ENCODE assay signal across 14 mouse cellular contexts in the genomic region with DNA sequence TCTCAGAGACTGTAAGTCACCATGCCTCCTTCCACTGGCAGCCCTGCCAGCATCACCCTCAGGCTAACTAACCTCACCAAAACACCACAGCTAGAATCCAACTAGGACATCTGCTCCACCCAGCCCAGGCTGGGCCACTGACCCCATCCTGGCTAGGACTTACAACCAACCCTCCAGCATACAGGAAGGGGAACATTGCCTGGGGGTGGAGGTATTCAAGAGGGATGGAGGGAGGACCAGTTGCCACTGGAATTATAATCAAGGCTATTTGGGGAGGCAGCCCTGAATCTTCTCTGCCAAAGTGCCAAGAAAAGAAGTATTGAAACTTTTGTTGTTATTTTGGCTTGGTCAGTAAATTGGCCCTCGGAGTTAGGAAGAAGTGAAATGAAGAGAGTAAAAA. TPM values are rescaled to one million over a fixed set of nuclear protein-coding genes. Genes with fewer than 3 reads are reported as not detected.
DNase-seq lines count a peak whose midpoint lies in the region; ATAC-seq lines count a peak whose summit lies in the region.
"Had no signal": no experiment of that assay in that cellular context is flagged by ENCODE, and none has a peak within 500 bp of the region (broad histone marks: within the 10 kb centered on the region; RNA-seq: fewer than 3 reads in every experiment).

No protein-coding gene starts in this region.

- 53% methylated on average over 1 of the region's 1 CpGs for WGBS in hindbrain, embryonic 15.5 days
- WGBS in hindbrain, embryonic 10.5 days = 63% methylated on average over 1 of the region's 1 CpGs
- 50% methylated on average over 1 of the region's 1 CpGs for WGBS in midbrain, embryonic 16.5 days
- 75% methylated on average over 1 of the region's 1 CpGs for WGBS in midbrain, embryonic 10.5 days
- WGBS in embryonic facial prominence, embryonic 12.5 days = 74% methylated on average over 1 of the region's 1 CpGs
- WGBS in neural tube, embryonic 14.5 days = 33% methylated on average over 1 of the region's 1 CpGs

- H3K9me3 ChIP-seq in hindbrain, embryonic 15.5 days = no peaks in the 10 kb centered on the region
- H3K9me3 ChIP-seq in hindbrain, embryonic 10.5 days = no peaks in the 10 kb centered on the region
- H3K9me3 ChIP-seq in midbrain, embryonic 16.5 days (replicated peaks; ENCODE audit: control insufficient read depth, low read length, poor library complexity, severe bottlenecking) = no peaks in the 10 kb centered on the region
- no peaks in the 10 kb centered on the region for H3K9me3 ChIP-seq in midbrain, embryonic 10.5 days (replicated peaks)
- H3K9me3 ChIP-seq in embryonic facial prominence, embryonic 12.5 days = no peaks in the 10 kb centered on the region
- no peaks in the 10 kb centered on the region for H3K9me3 ChIP-seq in neural tube, embryonic 14.5 days (ENCODE audit: control insufficient read depth, low read length)
- H3K9me3 ChIP-seq: heart, embryonic 12.5 days; midbrain, embryonic 12.5 days had no signal

- H3K9ac ChIP-seq in hindbrain, embryonic 15.5 days = no peak overlapping the region
- no peak overlapping the region for H3K9ac ChIP-seq in midbrain, embryonic 16.5 days (ENCODE audit: low read depth, low read length)
- H3K9ac ChIP-seq in embryonic facial prominence, embryonic 12.5 days = no peak overlapping the region
- no peak overlapping the region for H3K9ac ChIP-seq in neural tube, embryonic 14.5 days (replicated peaks; ENCODE audit: low read depth, low read length)
- H3K9ac ChIP-seq: midbrain, embryonic 12.5 days had no signal

- peaks cover 21% of the 10 kb centered on the region for H3K4me1 ChIP-seq in hindbrain, embryonic 15.5 days (replicated peaks)
- H3K4me1 ChIP-seq in hindbrain, embryonic 10.5 days (replicated peaks) = peaks cover 38% of the 10 kb centered on the region
- peaks cover 15% of the 10 kb centered on the region for H3K4me1 ChIP-seq in midbrain, embryonic 16.5 days (ENCODE audit: control insufficient read depth, insufficient read depth, low read length)
- H3K4me1 ChIP-seq in midbrain, embryonic 10.5 days = peaks cover 37% of the 10 kb centered on the region
- peaks cover 9% of the 10 kb centered on the region; the same call in 1 of the 2 replicates for H3K4me1 ChIP-seq in embryonic facial prominence, embryonic 12.5 days
- H3K4me1 ChIP-seq in neural tube, embryonic 14.5 days (ENCODE audit: control insufficient read depth, insufficient read depth, low read length) = peaks cover 11% of the 10 kb centered on the region; the same call in 1 of the 2 replicates

- ATAC-seq in hindbrain, embryonic 15.5 days (ENCODE audit: low FRiP score, low read depth) = no peak
- ATAC-seq in midbrain, embryonic 16.5 days = no peak
- ATAC-seq in embryonic facial prominence, embryonic 12.5 days (ENCODE audit: insufficient number of reproducible peaks, insufficient read depth, low FRiP score, low TSS enrichment) = no peak
- ATAC-seq in neural tube, embryonic 14.5 days (ENCODE audit: low read depth) = no peak
- ATAC-seq: inflammation-experienced regulatory T-cells, adult 6 months had no signal

- no peak for DNase-seq in hindbrain, embryonic 10.5 days (ENCODE audit: low spot score)
- no peak for DNase-seq in midbrain, embryonic 10.5 days (ENCODE audit: low spot score)
- DNase-seq in ovary, adult 18-20 months (ENCODE audit: low spot score) = no peak
- DNase-seq: adrenal gland, adult 8-10 months; gastrocnemius, adult 2 months; thymus, postnatal 4 days had no signal

- H3K36me3 ChIP-seq in hindbrain, embryonic 15.5 days = no peaks in the 10 kb centered on the region
- H3K36me3 ChIP-seq in hindbrain, embryonic 10.5 days = no peaks in the 10 kb centered on the region
- H3K36me3 ChIP-seq in midbrain, embryonic 16.5 days (ENCODE audit: control insufficient read depth, insufficient read depth, low read length) = no peaks in the 10 kb centered on the region
- no peaks in the 10 kb centered on the region for H3K36me3 ChIP-seq in midbrain, embryonic 10.5 days
- H3K36me3 ChIP-seq in embryonic facial prominence, embryonic 12.5 days = no peaks in the 10 kb centered on the region
- no peaks in the 10 kb centered on the region for H3K36me3 ChIP-seq in neural tube, embryonic 14.5 days (ENCODE audit: control insufficient read depth, insufficient read depth, low read length)
- H3K36me3 ChIP-seq: heart, embryonic 12.5 days; midbrain, embryonic 12.5 days had no signal

- H3K4me3 ChIP-seq in hindbrain, embryonic 15.5 days = peak overlapping the region; percentile 50
- H3K4me3 ChIP-seq in hindbrain, embryonic 10.5 days = no peak overlapping the region
- no peak overlapping the region for H3K4me3 ChIP-seq in midbrain, embryonic 16.5 days (ENCODE audit: low read depth, low read length)
- no peak overlapping the region for H3K4me3 ChIP-seq in midbrain, embryonic 10.5 days
- no peak overlapping the region for H3K4me3 ChIP-seq in embryonic facial prominence, embryonic 12.5 days
- H3K4me3 ChIP-seq in neural tube, embryonic 14.5 days (ENCODE audit: low read depth, low read length) = no peak overlapping the region

- peaks cover 75% of the 10 kb centered on the region for H3K27me3 ChIP-seq in hindbrain, embryonic 15.5 days
- peaks cover 95% of the 10 kb centered on the region for H3K27me3 ChIP-seq in hindbrain, embryonic 10.5 days (ENCODE audit: insufficient read depth, poor library complexity, severe bottlenecking)
- peaks cover 55% of the 10 kb centered on the region for H3K27me3 ChIP-seq in midbrain, embryonic 16.5 days (ENCODE audit: control insufficient read depth, insufficient read depth, low read depth, low read length)
- peaks cover 93% of the 10 kb centered on the region for H3K27me3 ChIP-seq in midbrain, embryonic 10.5 days (ENCODE audit: low read depth, poor library complexity, severe bottlenecking)
- peaks cover 60% of the 10 kb centered on the region for H3K27me3 ChIP-seq in embryonic facial prominence, embryonic 12.5 days
- H3K27me3 ChIP-seq in neural tube, embryonic 14.5 days (ENCODE audit: control insufficient read depth, insufficient read depth, low read length) = peaks cover 43% of the 10 kb centered on the region

- H3K27ac ChIP-seq in hindbrain, embryonic 15.5 days (replicated peaks) = 0 out of 2 replicates have a peak overlapping the region, but pooled peaks have one; percentile 66
- no peak overlapping the region for H3K27ac ChIP-seq in hindbrain, embryonic 10.5 days
- no peak overlapping the region for H3K27ac ChIP-seq in midbrain, embryonic 16.5 days (ENCODE audit: low read length)
- no peak overlapping the region for H3K27ac ChIP-seq in midbrain, embryonic 10.5 days (replicated peaks)
- no peak overlapping the region for H3K27ac ChIP-seq in embryonic facial prominence, embryonic 12.5 days
- H3K27ac ChIP-seq in neural tube, embryonic 14.5 days (ENCODE audit: low read depth, low read length) = no peak overlapping the region
- H3K27ac ChIP-seq: midbrain, embryonic 12.5 days; stomach, postnatal 0 days had no signal

- peak overlapping the region; percentile 91; the same call in 1 of the 2 replicates for H3K4me2 ChIP-seq in hindbrain, embryonic 15.5 days
- peak overlapping the region; percentile 98; the same call in 1 of the 2 replicates for H3K4me2 ChIP-seq in midbrain, embryonic 16.5 days (ENCODE audit: low read length)
- peak overlapping the region; percentile 19; the same call in 1 of the 2 replicates for H3K4me2 ChIP-seq in embryonic facial prominence, embryonic 12.5 days (replicated peaks)
- H3K4me2 ChIP-seq in neural tube, embryonic 14.5 days (ENCODE audit: low read depth, low read length) = 0 out of 2 replicates have a peak overlapping the region, but pooled peaks have one; percentile 8

RNA-seq across cellular contexts. Expression of a gene that starts 2.0 kb away (rescaled TPM):
- 14.4 and 21.3 TPM in 2 replicates for polyA plus RNA-seq in hindbrain, embryonic 15.5 days (2015; fragmentation: Nextera tagmentation; extraction: Ambion mirVana)
- polyA plus RNA-seq in hindbrain, embryonic 10.5 days (2016; fragmentation: Nextera tagmentation; extraction: Ambion mirVana) = 7.6 and 8.8 TPM in 2 replicates
- polyA plus RNA-seq in midbrain, embryonic 16.5 days (2015; fragmentation: Nextera tagmentation; extraction: Ambion mirVana) = 7.5 and 9.8 TPM in 2 replicates
- polyA plus RNA-seq in midbrain, embryonic 10.5 days (2016; fragmentation: Nextera tagmentation; extraction: Ambion mirVana) = 9.4 and 10.5 TPM in 2 replicates
- 17.0 and 25.2 TPM in 2 replicates for polyA plus RNA-seq in embryonic facial prominence, embryonic 12.5 days (2016; fragmentation: Nextera tagmentation; extraction: Ambion mirVana)
- polyA plus RNA-seq in neural tube, embryonic 14.5 days (2014; fragmentation: Nextera tagmentation; extraction: Ambion mirVana) = 14.0 and 14.7 TPM in 2 replicates

RNA-seq across cellular contexts. Expression of a gene that starts 50.4 kb away (rescaled TPM):
- polyA plus RNA-seq in hindbrain, embryonic 15.5 days (2015; fragmentation: Nextera tagmentation; extraction: Ambion mirVana) = 28.8 and 29.2 TPM in 2 replicates
- 37.1 and 42.2 TPM in 2 replicates for polyA plus RNA-seq in hindbrain, embryonic 10.5 days (2016; fragmentation: Nextera tagmentation; extraction: Ambion mirVana)
- 32.0 and 34.3 TPM in 2 replicates for polyA plus RNA-seq in midbrain, embryonic 16.5 days (2015; fragmentation: Nextera tagmentation; extraction: Ambion mirVana)
- polyA plus RNA-seq in midbrain, embryonic 10.5 days (2016; fragmentation: Nextera tagmentation; extraction: Ambion mirVana) = 40.0 and 44.0 TPM in 2 replicates
- 48.1 and 50.4 TPM in 2 replicates for polyA plus RNA-seq in embryonic facial prominence, embryonic 12.5 days (2016; fragmentation: Nextera tagmentation; extraction: Ambion mirVana)
- polyA plus RNA-seq in neural tube, embryonic 14.5 days (2014; fragmentation: Nextera tagmentation; extraction: Ambion mirVana) = 33.5 and 36.6 TPM in 2 replicates

Comparison
In these comparisons a context has a peak if more than half of its experiments do, and no peak if none do; other contexts are left out.
1. H3K4me2 ChIP-seq: peak in every context shown above with its lines; median percentile 98 in midbrain, embryonic 16.5 days; 91 in hindbrain, embryonic 15.5 days; 19 in embryonic facial prominence, embryonic 12.5 days; 8 in neural tube, embryonic 14.5 days.